Mouse (Mus musculus) kidney, postnatal 4 days (tissue): ENCODE results near the gene Ctdnep1.
"Not testable (repeated sequence)": the region's sequence is repeated elsewhere in the genome, so short reads cannot be mapped to it uniquely, and the experiment has no call there.

ENCODE experiments used
- DNase-seq, 2 experiments: peaks; one replicate each; pipeline ENCODE4 v3.0.0; 2021; ENCODE audit warnings: mixed read lengths in 2 of 2

Ctdnep1 gene

DNA sequence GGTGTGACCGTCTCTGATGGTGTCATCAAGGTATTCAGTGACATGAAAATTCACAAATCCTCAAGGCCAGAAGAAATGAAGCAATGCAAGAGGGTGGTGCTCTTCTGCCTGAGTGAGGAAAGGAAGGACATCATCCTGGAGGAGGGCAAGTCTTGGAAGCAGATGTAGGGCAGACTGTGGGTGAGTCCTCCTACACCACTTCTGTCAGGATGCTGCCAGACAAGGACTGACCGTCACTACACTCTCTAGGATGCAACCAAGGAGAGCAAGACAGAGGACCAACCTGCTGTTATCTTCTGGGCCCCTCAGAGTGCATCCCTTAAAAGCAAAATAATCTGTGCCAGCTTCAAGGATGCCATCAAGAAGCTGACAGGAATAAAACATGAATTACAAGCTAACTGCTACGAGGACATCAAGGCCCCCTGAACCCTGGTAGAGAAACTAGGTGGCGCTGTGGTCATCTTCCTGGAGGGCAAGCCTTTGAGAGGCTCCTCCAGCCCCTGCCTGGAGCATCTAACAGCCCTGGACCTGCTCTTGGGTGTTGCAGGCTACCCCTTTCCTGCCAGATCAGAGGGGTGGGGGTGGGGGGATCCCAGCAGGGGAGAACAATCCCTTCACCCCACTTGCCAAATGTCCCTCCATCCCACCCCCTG lies 30.0 kb upstream of the Ctdnep1 start:
- peak in 1 of 2 experiments; percentile 54 for DNase-seq

DNA sequence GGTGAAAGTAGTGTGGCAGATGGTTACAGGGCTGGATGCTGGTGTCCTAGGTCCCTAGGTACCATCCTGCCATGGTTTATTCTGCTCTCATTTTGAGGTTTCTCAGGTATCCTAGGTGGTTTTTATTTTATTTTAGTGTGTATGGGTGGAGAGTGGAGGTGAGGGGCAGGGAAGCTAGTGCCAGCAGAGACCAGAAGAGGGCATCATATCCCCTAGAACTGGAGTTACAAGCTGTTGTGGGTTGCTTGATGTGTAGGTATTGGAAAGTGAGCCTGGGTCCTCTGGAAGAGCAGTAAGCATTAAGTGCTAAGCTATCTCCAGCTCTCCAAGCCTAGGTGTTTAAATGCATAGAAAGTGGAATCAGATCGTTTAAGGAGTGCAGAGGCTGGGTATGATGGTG lies 28.7 kb upstream of the Ctdnep1 start:
- no peak for DNase-seq

DNA sequence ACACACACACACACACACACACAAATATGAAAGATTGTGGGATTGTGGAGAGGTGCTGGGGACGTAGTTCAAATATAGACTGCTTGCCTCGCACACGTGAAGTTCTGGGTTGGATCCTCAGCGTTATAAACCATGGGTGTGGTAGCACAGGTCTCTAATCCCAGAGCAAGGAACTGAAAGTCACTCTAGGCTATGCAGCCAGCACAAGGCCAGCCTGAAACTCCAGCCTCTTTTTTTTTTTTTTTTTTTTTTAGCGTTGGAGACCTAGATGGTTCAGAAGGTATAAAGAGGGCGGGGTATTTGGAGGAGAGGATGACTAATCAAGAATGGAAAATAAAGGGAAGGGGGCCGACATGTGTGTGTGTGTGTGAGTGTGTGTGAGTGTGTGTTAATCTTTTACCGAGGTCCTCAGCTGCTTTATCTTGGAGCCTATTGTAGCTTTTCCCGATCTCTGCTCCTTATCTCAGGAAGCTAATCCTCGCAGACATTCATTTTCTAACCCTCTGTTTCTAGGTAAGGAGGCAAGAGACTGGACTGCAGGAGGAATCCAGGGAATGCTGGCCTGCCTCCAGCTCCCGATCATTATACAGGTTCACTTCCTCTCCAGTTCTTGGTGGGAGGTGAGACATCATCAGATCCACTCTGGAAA lies 27.6 kb upstream of the Ctdnep1 start:
- no peak for DNase-seq

DNA sequence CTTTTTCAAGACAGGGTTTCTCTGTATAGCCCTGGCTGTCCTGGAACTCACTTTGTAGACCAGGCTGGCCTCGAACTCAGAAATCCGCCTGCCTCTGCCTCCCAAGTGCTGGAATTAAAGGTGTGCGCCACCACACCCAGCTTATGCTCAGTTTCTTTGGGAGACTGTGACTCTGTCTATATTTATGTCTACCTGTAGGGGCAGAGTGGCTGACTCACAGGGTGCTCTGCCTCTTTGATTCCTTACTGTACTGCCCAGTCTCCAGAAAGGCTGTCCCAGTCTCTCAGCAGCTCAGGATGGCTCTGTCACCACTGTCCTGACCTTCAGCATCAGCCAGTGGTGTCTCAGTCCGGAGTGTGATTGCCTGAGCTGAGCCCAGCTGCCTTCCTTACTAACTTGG lies 25.3 kb upstream of the Ctdnep1 start:
- DNase-seq = not testable (repeated sequence)

DNA sequence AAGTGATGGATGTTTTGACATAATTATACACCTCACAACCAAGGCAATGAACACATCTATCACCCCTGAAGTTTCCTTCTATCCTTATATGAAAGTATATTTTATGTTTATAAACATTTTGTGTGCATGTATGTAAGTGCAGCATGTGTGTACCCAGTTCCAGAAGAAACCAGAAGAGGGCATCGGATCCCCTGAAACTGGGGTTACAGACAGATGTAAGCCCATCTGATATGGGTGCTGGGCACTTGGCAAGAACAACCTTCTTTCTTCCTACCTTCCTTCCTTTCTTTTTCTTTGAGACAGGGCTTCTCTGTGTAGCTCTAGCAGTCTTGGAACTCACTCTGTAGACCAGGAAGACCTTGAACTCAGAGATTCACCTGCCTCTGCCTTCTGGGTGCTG lies 24.7 kb upstream of the Ctdnep1 start:
- no peak for DNase-seq

DNA sequence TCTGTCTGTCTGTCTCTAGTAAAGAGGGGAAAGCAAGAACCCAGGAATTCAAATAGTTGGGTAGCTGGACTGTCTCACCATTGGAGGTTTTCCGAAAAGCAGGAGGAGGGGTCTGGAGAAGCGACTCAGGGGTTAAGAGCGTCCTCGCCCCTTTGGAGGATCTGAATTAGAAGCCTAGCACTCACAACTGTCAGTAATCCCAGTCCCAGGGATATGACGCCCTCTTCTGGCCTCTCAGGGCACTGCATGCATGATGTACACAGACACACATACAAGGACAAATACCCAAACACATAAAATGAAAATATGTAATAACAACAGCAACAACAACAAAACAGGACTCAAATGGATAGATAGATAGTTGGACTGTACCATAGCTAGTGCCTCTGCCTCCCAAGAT lies 20.3 kb upstream of the Ctdnep1 start:
- DNase-seq = peak; percentile 53 to 55

DNA sequence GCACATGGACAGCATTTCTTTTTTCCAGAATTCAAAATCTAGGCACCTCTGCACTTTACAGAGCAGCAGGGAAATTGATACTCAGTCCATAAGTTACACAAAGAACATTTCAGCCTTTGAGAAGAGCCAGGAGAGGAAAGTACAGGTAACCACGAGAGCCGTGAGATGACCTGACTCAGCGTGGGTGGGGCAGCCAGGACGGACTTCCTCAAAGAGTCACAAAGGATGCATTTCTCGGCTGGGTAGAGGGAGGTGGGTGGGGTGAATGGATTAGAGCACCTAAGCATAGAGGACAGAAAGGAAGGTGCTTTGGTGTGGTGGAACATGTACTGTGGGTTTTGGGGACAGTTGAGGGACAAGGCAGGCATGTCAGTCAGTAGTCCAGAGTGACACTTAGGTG lies 19.1 kb upstream of the Ctdnep1 start:
- no peak for DNase-seq

DNA sequence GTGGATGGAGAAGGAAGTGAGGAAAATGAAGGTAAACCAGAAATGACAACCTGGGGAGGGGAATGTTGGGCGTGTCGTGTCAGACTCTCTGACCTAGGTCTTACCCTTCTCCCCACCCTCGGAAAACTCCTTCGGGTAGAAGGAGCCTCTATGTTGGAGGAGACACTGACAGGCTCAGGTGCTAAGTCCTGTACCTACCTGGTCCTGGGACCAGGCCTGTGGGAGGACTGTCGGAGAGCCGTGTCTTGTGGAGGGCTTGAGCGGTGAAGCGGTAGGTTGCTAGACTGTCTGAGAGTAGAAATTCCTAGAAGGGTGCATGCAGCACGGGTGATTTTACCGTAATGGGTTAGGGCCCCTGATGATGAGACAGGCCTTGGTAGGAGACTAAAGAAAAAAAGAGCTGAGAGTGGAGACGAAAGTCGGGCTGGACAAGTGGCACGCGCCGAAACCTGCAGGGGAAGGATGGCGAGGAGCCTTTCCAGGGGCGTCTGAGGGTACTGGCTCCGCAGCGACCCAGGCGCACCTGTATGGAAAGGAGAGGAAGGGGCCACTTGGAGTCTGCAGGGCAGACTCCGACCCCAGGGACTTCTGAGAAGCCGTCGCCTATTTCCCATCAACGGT lies 16.2 kb upstream of the Ctdnep1 start, which contains the start of gene Cldn7:
Gene Cldn7, plus strand, starts transcription at position 130 of the 621 bp plus-strand sequence.
- DNase-seq = no peak

DNA sequence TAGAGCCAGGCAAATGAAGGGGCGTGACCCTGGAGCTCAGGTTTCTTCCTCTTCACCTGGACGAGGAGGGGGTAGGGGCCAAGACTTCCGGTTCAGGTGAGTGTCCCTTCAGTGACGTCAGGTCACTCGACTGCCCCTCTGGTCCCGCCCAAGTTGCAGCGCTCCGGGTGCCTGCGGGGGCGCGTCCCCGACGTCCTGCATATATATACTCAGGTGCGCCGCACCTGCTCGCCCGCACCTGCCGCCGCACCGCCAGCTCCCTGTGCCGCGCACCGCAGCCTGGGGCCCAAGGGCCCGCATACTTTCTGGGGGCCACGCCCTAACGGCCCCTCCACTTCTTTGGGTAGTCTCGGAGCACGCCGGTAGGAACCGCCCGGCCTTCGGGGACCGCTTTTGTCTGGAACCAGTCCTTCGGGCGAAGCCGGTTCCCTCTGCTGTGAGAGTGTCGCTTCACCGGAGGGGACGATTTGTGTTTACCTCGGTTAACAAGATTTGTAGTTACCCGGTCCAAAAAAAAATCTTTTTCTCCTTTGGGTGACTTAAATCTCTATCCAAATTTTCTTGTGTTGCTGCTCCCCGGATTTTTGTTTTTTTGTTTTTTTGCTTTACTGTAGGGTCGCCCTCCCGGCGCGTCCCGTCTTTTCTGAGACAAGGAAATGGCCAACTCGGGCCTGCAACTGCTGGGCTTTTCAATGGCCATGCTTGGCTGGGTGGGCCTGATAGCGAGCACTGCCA lies 15.5 kb upstream of the Ctdnep1 start:
- DNase-seq = peak; percentile 70 to 81

DNA sequence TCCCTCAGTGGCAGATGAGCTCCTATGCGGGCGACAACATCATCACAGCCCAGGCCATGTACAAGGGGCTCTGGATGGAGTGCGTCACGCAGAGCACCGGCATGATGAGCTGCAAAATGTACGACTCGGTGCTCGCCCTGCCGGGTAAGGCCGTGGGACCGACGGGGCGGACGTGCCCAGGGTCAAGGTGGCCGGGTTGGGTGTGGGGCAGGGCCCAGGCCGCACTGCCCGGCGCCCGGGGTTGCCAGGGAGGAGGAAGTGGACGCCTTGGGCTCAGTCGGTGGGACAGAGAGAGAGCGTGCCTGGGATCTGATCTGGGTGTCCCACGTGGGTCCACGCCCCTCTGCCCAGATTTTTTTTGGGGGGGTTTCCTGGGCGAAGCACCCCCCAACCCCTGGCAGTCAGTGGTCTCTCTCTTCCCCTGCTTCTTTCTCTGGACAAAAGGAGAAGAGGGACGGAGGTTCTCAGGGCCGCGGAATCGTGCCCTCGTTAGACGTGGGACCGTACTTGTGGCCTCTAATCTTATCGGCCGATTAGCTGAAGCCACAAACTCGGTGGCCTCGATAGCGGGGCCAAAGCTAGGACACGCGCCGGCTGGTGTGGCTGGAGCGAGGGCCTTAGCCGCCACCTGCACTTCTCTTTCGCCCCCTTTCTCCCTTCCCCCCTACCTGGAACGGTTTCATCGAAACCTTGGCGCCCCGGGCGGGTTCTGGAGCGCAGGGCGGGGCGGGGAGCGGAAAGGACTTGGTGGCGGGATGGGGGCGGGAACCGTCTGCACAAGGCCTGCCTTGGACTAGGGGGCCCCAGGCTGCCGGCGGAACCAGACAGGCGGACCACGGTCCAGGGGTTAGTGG lies 14.7 kb upstream of the Ctdnep1 start:
- DNase-seq = peak; percentile 79 to 89

DNA sequence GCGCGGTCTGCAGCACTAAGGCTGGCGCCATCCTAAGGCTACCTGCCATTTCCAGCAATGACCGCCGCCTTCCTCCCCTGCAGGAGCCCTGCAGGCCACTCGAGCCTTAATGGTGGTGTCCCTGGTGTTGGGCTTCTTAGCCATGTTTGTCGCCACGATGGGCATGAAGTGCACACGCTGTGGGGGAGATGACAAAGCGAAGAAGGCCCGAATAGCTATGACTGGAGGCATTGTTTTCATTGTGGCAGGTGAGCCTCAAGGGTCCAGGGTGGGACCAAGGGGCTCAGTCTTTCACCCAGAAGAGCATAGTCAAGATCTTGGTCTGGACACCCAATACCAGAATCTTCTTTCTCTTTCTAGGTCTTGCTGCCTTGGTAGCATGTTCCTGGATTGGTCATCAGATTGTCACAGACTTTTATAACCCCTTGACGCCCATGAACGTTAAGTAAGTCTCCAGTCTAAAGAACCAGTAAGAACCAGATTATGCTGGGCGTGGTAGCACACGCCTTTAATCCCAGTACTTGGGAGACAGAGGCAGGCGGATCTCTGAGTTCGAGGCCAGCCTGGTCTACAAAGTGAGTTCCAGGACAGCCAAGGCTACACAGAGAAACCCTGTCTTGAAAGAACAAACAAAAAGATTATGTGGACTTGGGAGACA lies 14.0 kb upstream of the Ctdnep1 start:
- DNase-seq = no peak

DNA sequence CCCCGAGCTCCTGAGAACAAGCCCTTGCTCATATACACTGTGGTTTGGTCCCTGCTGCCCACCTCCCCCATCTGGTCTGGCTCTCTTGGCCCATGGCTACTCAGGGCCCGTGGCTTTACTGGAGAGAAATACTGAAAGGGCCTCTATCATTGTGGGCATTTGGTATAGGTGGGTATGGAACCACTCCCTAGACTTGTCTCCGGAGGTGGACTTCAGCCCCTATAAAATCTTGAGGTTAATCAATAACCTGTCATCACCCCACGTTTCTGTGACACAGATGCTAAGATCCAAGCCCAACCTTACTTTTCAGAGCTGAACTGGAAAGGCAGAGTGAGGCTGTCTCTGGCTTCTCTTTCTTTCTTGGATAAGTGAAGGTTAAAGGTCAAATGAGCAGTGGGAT lies 12.2 kb upstream of the Ctdnep1 start:
- no peak for DNase-seq

DNA sequence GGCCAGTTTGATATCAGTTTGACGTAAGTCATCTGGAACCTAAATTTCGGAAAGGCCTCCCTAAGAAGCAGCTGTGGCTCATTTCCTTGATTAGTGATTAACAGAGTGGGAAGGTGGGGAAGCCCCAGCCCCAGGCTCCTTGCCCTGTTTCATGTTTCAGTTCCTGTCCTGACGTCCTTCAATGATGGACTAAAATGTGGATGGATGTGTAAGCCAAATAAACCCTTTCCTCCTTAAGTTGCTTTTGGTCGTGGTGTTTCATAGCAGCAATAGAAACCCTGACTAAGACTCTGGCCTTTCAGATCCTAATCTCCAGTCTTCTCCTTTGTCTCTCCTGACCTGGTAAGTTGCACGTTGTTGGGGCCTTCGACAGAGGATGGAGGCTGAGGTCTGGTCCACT lies 10.7 kb upstream of the Ctdnep1 start:
- no peak for DNase-seq

DNA sequence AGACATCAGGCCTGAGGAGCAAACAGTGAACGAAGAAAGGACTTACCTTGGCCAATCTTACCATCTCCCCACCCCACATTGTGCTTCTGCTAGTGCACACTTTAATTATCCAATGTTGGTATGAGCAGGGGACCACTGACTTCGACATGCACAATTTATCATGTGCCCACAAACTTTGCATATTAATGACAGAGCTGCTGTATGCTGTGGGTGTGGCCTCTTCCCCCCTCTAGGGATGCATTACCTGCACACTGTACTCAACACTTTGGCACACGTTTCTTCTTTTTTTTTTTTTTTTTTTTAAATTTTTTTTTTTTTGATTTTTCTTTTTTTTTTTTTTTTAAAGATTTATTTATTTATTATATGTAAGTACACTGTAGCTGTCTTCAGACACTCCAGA lies 10.2 kb upstream of the Ctdnep1 start:
- DNase-seq = no peak

DNA sequence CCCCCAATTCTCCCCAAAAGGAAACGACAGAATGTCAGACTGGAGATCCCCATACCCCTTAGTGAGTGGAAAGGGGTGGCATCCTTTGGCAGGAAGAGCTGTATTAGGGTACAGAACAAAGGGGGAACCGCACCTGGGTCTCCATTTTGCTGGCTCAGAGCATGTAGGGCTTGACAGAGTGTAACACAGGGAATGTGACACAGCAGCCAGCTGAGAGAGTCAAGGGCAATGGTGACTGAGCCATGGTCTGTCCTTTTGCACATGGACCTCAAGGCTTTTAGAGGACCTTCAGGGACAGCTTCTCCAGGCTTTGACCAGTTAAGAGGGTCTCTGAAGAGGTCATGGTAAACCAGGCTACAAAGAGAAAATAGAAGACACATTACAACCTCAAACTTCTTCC lies 6.0 kb upstream of the Ctdnep1 start:
- DNase-seq = no peak

DNA sequence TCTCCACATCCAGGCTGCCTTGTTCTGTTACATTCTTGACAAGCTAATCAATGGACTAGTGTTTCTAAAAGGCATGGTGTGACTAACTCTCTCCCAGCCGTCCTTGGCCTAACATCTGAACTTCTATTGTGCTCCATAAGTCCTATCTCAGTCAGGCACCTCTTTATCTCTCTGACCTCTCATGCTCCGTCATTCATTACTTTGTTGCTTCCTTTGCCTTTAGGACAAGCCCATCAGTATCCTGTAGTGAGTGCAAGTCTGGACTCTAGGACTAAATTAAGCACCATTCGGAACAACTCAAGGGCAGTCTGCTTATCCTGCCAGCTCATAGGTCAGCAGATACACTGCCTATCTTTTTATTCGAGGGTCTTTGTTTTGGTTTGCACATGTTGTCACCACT lies 4.7 kb upstream of the Ctdnep1 start:
- DNase-seq = no peak

DNA sequence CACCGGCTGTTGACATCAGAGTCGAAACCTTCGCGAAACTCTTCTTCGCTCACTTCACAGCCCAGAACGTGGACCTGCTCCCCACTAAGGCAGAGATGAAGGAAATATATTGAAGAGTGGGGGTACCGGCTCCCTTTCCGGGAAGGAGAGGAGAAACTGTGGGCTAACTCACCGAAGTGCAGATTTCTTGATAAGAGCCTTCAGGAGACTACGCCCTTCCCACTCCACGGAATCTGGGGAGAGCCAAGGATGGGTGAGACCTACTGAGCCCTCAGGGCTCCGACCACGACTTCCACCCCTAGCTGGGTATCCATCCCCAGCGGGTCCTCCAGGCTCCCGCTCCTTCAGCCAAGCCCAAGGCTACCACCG lies 1.1 kb upstream of the Ctdnep1 start:
- DNase-seq = no peak

DNA sequence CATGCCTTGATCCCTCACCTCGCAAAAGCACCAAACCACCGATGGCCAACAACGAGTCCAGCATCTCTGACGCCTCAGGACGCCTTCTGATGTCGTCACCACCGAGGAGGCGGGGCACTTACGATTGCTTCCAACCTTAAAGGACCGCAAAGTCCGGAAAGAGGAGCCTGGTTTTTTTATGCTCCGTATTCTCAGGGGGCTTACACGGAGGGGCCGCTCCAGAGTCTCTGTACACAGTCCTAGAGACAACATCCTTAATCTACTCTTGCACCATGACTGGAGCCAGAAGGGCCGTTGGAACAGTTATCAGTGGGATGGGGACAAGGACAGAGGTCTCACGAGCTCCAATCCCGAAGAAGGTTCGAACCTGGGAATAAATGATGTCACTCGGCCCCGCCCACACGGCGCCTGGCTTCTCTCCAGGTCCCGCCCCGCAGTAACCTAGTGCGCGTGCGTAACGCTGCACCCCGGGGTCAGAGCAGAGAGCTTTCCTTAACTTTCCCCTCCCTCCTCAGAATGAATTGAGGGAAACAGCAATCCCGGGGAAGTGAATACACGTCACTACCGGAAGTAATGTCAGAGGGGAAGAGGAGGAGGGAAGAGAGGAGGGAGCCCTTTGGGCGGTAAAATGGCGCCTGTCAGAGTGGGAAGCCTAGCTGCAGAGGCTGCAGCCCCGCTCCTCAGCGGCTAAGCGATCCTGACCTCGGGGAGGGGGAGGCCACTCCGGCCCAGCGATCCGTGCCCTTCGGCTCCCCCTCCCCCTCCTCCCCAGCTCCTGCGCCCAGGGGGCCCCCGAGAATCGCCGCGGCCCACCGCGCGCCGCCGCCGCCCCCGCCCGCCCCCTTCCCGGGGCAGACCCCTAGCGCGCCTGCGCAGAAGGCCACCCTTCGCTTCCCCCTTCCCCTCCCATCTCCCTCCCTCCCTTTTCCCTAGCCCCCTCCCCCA lies 488 bp upstream of the Ctdnep1 start:
- DNase-seq = peak; percentile 98

DNA sequence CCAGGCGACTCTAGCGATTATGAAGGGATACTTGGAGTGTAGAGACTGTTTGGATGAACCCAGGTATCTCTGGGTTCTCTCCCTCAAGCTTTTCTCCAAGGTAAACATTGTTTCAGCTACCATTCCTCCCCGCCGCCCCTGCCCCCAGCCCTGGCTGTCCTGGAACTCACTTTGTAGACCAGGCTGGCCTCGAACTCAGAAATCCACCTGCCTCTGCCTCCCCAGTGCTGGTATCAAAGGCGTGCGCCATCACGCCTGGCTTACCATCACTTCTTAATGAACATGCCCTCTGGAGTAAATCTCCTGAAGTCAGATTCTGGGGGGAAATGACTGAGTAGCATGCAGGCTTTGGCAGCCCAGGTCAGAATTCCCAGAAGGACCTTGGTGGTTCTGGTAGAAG lies 1.3 kb downstream of the Ctdnep1 start, which contains the start of gene Elp5:
Gene Elp5, minus strand, starts transcription at position 293 of the 400 bp plus-strand sequence.
- DNase-seq = no peak

DNA sequence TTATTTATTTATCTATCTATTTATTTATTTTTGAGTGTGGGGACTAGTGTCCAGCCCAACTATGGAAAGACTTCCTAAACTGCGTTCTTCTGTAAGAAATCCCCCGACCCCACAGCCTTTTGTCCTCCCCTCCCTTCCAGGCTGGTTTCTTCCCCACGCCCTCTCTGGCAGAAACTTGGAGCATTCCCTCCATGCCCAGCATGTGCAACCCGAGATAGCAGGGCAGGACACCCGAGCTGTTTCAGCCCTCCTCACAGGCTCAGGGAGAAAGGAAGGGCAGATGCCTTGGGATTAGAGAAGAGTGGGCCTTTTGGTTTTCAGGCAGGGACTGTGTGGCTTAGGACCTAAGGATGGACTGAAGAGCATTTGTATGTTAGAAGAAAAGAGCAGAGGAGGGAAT lies 1.9 kb downstream of the Ctdnep1 start:
- no peak for DNase-seq

DNA sequence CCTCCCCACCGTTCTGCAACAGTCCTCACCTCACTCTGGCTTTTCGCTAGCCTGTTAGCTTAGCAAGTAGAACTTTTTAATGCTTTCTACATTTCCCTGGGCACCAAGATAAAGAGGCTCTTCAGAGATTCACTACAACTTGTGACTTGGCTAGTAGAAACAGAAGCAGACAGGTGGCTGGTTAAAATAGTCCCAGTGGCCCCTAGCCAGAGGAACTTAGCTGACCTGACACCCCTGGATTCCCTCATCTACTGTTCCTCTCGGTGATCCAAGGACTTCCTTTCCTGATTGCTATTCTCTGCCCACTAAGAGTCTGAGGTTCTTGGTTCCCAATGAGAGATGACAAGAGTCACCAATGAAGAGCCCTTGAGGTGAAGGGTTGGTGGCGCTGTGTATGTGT lies 2.4 kb downstream of the Ctdnep1 start:
- DNase-seq = no peak
